Mouse (Mus musculus) heart, embryonic 16.5 days (tissue): ENCODE results near the gene Nts. TPM values are rescaled to one million over a fixed set of nuclear protein-coding genes. Genes with fewer than 3 reads are reported as not detected.
"Not testable (repeated sequence)": the region's sequence is repeated elsewhere in the genome, so short reads cannot be mapped to it uniquely, and the experiment has no call there.

ENCODE experiments used
- ATAC-seq: fragments of 200-750 bp; cut with Nextera tagmentation; replicated peaks from 2 replicates; pipeline ENCODE4 v1.8.0; 2017; ENCODE audit warnings: moderate number of reproducible peaks; ENCODE audit not compliant: insufficient read depth, low FRiP score; ENCODE audit errors: extremely low read depth
- H3K27ac ChIP-seq: fragments of 300-500 bp; sonication (generic); 2 replicates; pipeline ENCODE4 v1.5.1; 2014; ENCODE audit warnings: mild to moderate bottlenecking, low read length, control low read depth, moderate library complexity
- H3K27me3 ChIP-seq: fragments of 300-500 bp; sonication (generic); 2 replicates; pipeline ENCODE4 v1.6.1; 2014; ENCODE audit warnings: low read length, mixed read lengths; ENCODE audit not compliant: control insufficient read depth, insufficient read depth
- H3K36me3 ChIP-seq: fragments of 300-500 bp; sonication (generic); 2 replicates; pipeline ENCODE4 v1.6.1; 2014; ENCODE audit not compliant: control insufficient read depth, insufficient read depth
- H3K4me1 ChIP-seq: fragments of 300-500 bp; sonication (generic); 2 replicates; pipeline ENCODE4 v1.6.1; 2014; ENCODE audit warnings: low read length, mixed read lengths; ENCODE audit not compliant: control insufficient read depth, insufficient read depth
- H3K4me2 ChIP-seq: fragments of 300-500 bp; sonication (generic); 2 replicates; pipeline ENCODE4 v1.6.1; 2014; ENCODE audit warnings: low read depth, mild to moderate bottlenecking, control low read depth, low read length
- H3K4me3 ChIP-seq: fragments of 300-500 bp; sonication (generic); 2 replicates; pipeline ENCODE4 v1.5.1; 2014; ENCODE audit warnings: mild to moderate bottlenecking, control low read depth, low read length
- H3K9ac ChIP-seq: fragments of 300-500 bp; sonication (generic); 2 replicates; pipeline ENCODE4 v1.6.1; 2014; ENCODE audit warnings: low read length, control low read depth
- H3K9me3 ChIP-seq: fragments of 300-500 bp; sonication (generic); replicated peaks from 2 replicates; pipeline ENCODE4 v1.6.1; 2016; ENCODE audit warnings: low read length; ENCODE audit not compliant: control insufficient read depth
- WGBS: fragments of 180-500 bp; shearing (Covaris S2); extraction: QIAGEN DNeasy Blood & Tissue Kit; methylation state at CpG from one replicate; pipeline ENCODE4 v1.1.7; 2014; 5-methylcytosine and 5-hydroxymethylcytosine counted together
- polyA plus RNA-seq: library from polyadenylated mRNA; unstranded; fragments of >200 nt; fragmentation: Nextera tagmentation; extraction: Ambion mirVana; gene quantifications from 2 replicates; pipeline ENCODE4 v1.2.1, GENCODE M21; 2015

Nts gene
- polyA plus RNA-seq, 1 experiment from 2014 or later = 10.4 TPM

DNA sequence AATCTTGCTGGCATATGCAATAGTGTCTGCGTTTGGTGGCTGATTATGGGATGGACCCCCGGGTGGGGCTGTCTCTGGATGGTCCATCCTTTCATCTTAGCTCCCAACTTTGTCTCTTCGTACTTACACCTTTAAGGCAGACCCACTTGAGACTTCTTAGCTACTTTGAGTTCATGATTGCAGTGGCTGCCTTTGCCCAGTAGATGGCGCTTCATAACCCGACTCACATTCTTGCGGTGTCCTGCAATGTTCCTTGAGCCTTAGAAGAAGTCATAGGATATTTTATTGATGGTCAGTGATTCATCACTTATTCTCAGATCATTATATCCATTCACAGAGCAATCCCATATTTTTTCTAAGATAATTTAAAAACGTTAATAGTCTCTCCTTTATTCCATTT, 38.5 kb downstream of the Nts start:
- H3K4me2 ChIP-seq = no peak overlapping the region
- WGBS = 10% methylated on average over 7 of the region's 7 CpGs
- H3K9ac ChIP-seq = no peak overlapping the region
- no peaks in the 10 kb centered on the region for H3K9me3 ChIP-seq
- 0 out of 2 replicates have a peak, but pooled peaks cover 2% of the 10 kb centered on the region for H3K4me1 ChIP-seq
- no peak overlapping the region for H3K27ac ChIP-seq
- no peak for ATAC-seq
- no peak overlapping the region for H3K4me3 ChIP-seq
- no peaks in the 10 kb centered on the region for H3K36me3 ChIP-seq
- H3K27me3 ChIP-seq = no peaks in the 10 kb centered on the region

DNA sequence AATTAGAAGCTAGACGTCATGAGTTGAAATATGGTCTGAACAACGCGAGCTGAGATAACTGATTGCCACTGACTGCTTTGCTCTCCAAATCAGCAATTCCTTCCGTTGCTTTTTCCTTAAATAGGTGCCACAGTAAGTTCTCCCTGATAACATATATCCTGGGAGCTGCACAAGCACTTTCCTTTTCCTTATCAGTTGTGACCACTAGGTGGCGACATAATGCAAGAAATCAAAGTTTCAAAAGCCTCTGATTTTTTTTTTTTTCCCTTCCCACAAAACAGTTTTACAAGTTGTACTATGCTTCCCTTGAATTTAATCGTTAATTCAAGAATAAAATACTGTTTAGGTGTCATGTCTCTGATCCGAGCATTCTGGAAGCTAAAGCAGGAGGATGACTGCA, 40.8 kb downstream of the Nts start:
- H3K4me2 ChIP-seq = peak overlapping the region; percentile 21; the same call in 1 of the 2 replicates

DNA sequence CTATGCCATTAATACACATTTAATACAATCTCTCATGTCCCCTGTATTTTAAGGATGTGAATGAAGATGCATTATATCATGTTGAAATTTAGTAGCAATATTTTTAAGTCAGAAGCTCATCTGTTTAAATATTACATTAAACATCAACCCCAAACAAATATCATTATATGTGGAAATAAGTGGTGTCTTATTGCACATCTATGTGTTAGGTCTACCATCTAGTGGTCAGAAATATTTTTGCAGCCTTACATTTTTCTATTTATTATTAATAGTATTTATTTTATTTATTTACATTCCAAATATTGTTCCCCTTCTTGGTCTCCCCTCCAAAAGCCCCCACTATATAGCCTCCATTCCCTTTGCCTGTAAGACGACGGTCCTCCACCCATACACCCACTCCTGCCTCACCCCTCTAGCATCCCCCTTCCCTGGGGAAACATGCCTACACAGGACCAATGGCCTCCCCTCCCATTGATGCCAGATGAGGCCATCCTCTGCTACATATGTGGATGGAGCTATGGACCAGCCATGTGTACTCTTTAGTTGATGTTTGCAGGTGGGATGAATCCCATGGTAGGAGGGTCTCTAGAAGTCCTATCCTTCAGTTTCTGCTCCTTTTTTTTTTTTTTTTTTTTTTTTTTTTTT, 45.3 kb downstream of the Nts start:
- H3K36me3 ChIP-seq = no peaks in the 10 kb centered on the region
- H3K27me3 ChIP-seq = no peaks in the 10 kb centered on the region
- no peak overlapping the region for H3K9ac ChIP-seq
- ATAC-seq = no peak
- no peak overlapping the region for H3K27ac ChIP-seq
- 22% methylated on average over 2 of the region's 2 CpGs for WGBS
- no peaks in the 10 kb centered on the region for H3K9me3 ChIP-seq
- no peak overlapping the region for H3K4me2 ChIP-seq
- H3K4me1 ChIP-seq = 0 out of 2 replicates have a peak, but pooled peaks cover 2% of the 10 kb centered on the region
- H3K4me3 ChIP-seq = no peak overlapping the region

More for the DNA sequence above, 40.8 kb downstream of the Nts start:
- Histone ChIP-seq H3K27me3 (no peaks in the 10 kb centered on the region), H3K9ac (no peak overlapping the region), H3K4me1 (0 out of 2 replicates have a peak, but pooled peaks cover 2% of the 10 kb centered on the region), H3K27ac (no peak overlapping the region), H3K9me3 (no peaks in the 10 kb centered on the region), H3K36me3 (no peaks in the 10 kb centered on the region), H3K4me3 (no peak overlapping the region)
- ATAC-seq = no peak
- 4% methylated on average over 7 of the region's 7 CpGs for WGBS

DNA sequence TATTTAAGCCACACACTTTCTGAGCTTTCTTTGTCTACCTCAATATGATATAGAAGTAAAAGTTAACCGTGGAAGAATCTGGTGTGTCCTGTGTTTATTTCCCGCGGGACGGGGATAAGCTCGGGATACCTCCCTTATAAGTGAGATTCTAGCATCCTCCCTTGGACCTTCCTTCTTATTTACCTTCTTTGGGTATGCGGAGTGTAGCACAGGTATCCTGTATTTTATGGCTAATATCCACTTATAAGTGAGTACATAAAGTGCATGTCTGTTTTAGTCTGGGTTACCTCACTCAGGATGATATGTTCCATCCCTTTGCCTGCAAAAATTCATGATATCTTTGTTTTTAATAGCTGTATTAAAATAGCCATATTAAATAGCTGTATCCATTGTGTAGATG, 54.8 kb downstream of the Nts start:
- not testable (repeated sequence) for ATAC-seq, H3K4me1 ChIP-seq, H3K27ac ChIP-seq, H3K4me3 ChIP-seq, H3K36me3 ChIP-seq, H3K9me3 ChIP-seq, H3K9ac ChIP-seq, H3K27me3 ChIP-seq
- peak overlapping the region; percentile 42 for H3K4me2 ChIP-seq
- 31% methylated on average over 6 of the region's 6 CpGs for WGBS

DNA sequence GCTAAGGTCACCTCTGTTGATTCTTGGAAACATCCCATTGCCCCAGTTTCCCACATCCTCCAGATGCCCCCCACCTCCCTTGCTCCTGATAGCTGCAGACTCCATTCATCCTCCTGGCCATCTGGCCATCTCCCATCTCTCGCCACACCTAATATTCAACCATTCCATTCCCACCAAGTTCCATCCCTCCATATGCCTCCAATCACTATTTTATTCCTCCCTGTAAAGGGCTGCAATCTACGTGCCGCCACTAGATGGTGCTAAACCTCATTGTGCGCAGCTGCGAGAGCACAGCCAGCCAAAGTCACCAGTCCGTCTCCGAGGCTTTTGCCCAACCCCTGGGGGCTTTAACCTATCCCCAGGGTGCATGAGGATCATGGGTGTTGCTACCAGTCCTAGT, 55.2 kb downstream of the Nts start:
- not testable (repeated sequence) for H3K9me3 ChIP-seq, H3K4me2 ChIP-seq, H3K4me1 ChIP-seq, H3K9ac ChIP-seq, H3K27ac ChIP-seq, ATAC-seq, H3K36me3 ChIP-seq, H3K4me3 ChIP-seq, H3K27me3 ChIP-seq
- WGBS = 1% methylated on average over 5 of the region's 7 CpGs

Other genes with a start within 250 kb of the Nts start
- 2.2 and 2.3 TPM in 2 replicates for gene Rassf9, start 21.7 kb upstream of the Nts start, polyA plus RNA-seq